Mouse (Mus musculus): ENCODE measurements at regions not wholly inside any gene's neighbourhood (a gene's known extent, or its start where the extent isn't known, plus 50 kb on each side); places are given as distances from the start of the nearest gene placed in this dataset.

- Histone ChIP-seq H3K4me2 (no peak overlapping the region), H3K27ac (ENCODE audit: low read depth) (no peak overlapping the region), H3K9ac (no peak overlapping the region), H3K4me1 (ENCODE audit: insufficient read depth) (no peaks in the 10 kb centered on the region), H3K36me3 (ENCODE audit: insufficient read depth) (no peaks in the 10 kb centered on the region), H3K9me3 (ENCODE audit: low read depth, low read length) (no peaks in the 10 kb centered on the region), H3K4me3 (ENCODE audit: low read depth, low read length) (no peak overlapping the region), H3K27me3 (ENCODE audit: insufficient read depth, low read length) (no peaks in the 10 kb centered on the region)
- DNase-seq (peak; percentile 37), ATAC-seq (ENCODE audit: insufficient read depth) (no peak)
- 60% methylated on average over 2 of the region's 2 CpGs for WGBS
- no peak for TF ChIP-seq CTCF (IDR thresholded peaks at IDR 0.05; ENCODE audit: low read depth)
Measured at GRCm38 (mm10) chr10:87999617-88000330, 91.1 kb upstream of the Pmch start.

DNA sequence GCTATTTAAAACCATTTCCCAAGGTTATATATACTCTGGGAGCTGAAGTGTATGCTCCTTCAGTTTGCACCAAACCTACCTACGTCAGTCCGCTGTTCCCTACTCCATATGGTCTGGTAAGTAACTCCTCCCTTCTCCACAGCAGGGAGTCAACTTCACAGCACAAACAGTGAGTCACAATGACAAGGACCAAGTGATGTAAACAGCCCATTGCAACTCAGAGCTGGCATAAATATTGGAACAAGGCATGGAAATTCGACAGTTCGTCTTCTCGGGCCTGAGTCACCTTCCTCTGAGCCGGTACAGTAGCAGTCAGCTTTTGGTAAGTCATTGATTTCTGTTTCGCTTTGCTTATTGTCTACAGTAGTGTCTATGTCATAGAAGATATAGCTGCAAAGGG is 82.2 kb upstream of the Pmch start:
- TF ChIP-seq CTCF (IDR thresholded peaks at IDR 0.05; ENCODE audit: low read depth), result no peak
- WGBS, result 86% methylated on average over 7 of the region's 7 CpGs
- ATAC-seq (ENCODE audit: insufficient read depth), result no peak

GRCm38 (mm10) chr10:88010866-88011265 is 80.0 kb upstream of the Pmch start:
- no peaks in the 10 kb centered on the region for H3K9me3 ChIP-seq (ENCODE audit: low read depth, low read length)
- no peak overlapping the region for H3K27ac ChIP-seq (ENCODE audit: low read depth)
- no peak overlapping the region for H3K4me3 ChIP-seq (ENCODE audit: low read depth, low read length)
- ATAC-seq (ENCODE audit: insufficient read depth) (no peak), DNase-seq (no peak)
- 84% methylated on average over 6 of the region's 6 CpGs for WGBS
- no peak for TF ChIP-seq CTCF (IDR thresholded peaks at IDR 0.05; ENCODE audit: low read depth)
- H3K4me2 ChIP-seq, result no peak overlapping the region
- no peaks in the 10 kb centered on the region for H3K27me3 ChIP-seq (ENCODE audit: insufficient read depth, low read length)
- no peak overlapping the region for H3K9ac ChIP-seq
- no peaks in the 10 kb centered on the region for H3K36me3 ChIP-seq (ENCODE audit: insufficient read depth)
- no peaks in the 10 kb centered on the region for H3K4me1 ChIP-seq (ENCODE audit: insufficient read depth)

More for the DNA sequence above, 82.2 kb upstream of the Pmch start:
- H3K27ac ChIP-seq (ENCODE audit: low read depth), result no peak overlapping the region
- no peak overlapping the region for H3K4me3 ChIP-seq (ENCODE audit: low read depth, low read length)
- H3K4me1 ChIP-seq (ENCODE audit: insufficient read depth), result no peaks in the 10 kb centered on the region
- no peaks in the 10 kb centered on the region for H3K9me3 ChIP-seq (ENCODE audit: low read depth, low read length)
- no peak overlapping the region for H3K4me2 ChIP-seq
- no peak overlapping the region for H3K9ac ChIP-seq
- no peaks in the 10 kb centered on the region for H3K27me3 ChIP-seq (ENCODE audit: insufficient read depth, low read length)
- H3K36me3 ChIP-seq (ENCODE audit: insufficient read depth), result no peaks in the 10 kb centered on the region
- no peak for DNase-seq

DNA sequence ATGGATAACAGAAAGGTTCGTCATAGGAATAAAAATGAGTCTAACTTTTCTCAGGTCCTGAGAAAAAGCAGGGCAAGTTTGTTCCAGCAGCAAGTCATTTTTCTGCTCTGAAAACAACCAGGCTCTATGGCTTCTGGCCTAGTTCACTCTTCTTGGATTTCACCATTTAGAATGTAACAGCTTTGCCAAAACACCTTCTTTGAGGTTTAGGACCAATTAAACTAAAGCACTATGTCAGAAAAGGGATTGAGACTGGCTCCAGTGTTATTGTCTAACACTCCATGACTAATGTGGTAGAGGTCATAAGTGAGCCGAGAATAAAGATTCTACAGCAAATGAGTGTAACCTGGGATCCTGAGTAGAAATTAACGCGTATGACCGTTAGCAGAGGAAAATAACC is 58.9 kb upstream of the Pmch start:
- H3K4me2 ChIP-seq, result no peak overlapping the region

More for the DNA sequence above, 58.9 kb upstream of the Pmch start:
- no peak for TF ChIP-seq CTCF (IDR thresholded peaks at IDR 0.05; ENCODE audit: low read depth)
- Histone ChIP-seq H3K9ac (no peak overlapping the region), H3K4me1 (ENCODE audit: insufficient read depth) (no peaks in the 10 kb centered on the region), H3K4me3 (ENCODE audit: low read depth, low read length) (no peak overlapping the region), H3K27ac (ENCODE audit: low read depth) (no peak overlapping the region), H3K9me3 (ENCODE audit: low read depth, low read length) (no peaks in the 10 kb centered on the region), H3K36me3 (ENCODE audit: insufficient read depth) (no peaks in the 10 kb centered on the region), H3K27me3 (ENCODE audit: insufficient read depth, low read length) (no peaks in the 10 kb centered on the region)
- 62% methylated on average over 5 of the region's 5 CpGs for WGBS
- DNase-seq (no peak), ATAC-seq (ENCODE audit: insufficient read depth) (no peak)

Measured in lung, embryonic 14.5 days (tissue).